Mouse (Mus musculus): Measurements from ENCODE around the gene Chst8. TPM values are rescaled to one million over a fixed set of nuclear protein-coding genes. Genes with fewer than 3 reads are reported as not detected.

Chst8 gene
- polyA plus RNA-seq, 1 experiment from 2014 or later: 18.9 TPM

GRCm38 (mm10) chr7:34798441-34799403 is 13.8 kb downstream of the Chst8 start:
- H3K4me2 ChIP-seq (replicated peaks): peak overlapping the region; percentile 2; the same call in 1 of the 2 replicates
- H3K27ac ChIP-seq (replicated peaks): peak overlapping the region; percentile 63
- H3K36me3 ChIP-seq: no peaks in the 10 kb centered on the region
- H3K4me1 ChIP-seq: peaks cover 23% of the 10 kb centered on the region
- 0 out of 2 replicates have a peak, but pooled peaks cover 9% of the 10 kb centered on the region for H3K27me3 ChIP-seq
- ATAC-seq (ENCODE audit: low FRiP score, low read depth): peak; percentile 50; the same call in 1 of the 2 replicates
- 12% methylated on average over 11 of the region's 11 CpGs for WGBS
- H3K9ac ChIP-seq (replicated peaks): no peak overlapping the region
- no peaks in the 10 kb centered on the region for H3K9me3 ChIP-seq
- no peak overlapping the region for H3K4me3 ChIP-seq

DNA sequence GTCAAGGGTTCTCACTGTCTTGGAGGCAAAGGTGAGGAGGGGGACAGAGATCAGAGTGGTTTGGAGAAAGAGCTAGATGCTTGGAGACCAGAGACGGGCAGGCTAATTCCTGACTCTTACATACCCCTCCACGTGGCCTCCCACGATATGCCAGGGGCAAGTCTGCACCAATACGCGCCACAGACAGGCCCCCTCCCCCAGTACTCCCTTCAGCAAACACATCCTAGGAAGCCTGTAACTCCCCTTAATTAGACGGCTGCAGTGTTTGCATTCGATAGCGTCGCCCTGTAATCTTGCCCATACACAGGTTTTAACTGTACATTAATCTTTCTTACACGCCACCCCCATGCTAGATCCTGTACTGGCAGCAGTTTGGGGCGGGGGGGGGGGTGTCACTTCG is 14.5 kb downstream of the Chst8 start:
- peak overlapping the region; percentile 63 for H3K27ac ChIP-seq (replicated peaks)
- 15% methylated on average over 12 of the region's 12 CpGs for WGBS

DNA sequence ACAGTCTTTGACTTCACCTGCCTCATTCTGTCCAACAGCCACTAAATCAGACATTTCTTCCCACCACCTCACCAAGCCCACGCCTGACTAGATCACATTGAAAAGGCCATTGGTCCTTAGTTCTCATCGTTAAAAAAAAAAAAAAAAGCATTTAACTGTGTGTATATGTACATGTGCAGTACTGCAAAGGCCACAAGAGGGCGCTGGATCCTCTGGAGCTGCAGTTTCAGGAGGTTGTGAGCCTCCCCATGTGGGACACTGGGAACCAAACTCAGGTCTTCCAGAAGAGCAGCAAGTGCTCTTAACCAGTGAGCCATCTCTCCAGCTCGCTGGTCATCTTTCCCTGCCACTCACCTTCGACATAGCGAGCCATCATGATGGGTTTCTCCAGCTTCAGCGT is 22.1 kb downstream of the Chst8 start:
- Histone ChIP-seq H3K4me2 (replicated peaks) (no peak overlapping the region), H3K4me3 (no peak overlapping the region), H3K4me1 (no peaks in the 10 kb centered on the region), H3K27ac (replicated peaks) (no peak overlapping the region), H3K9me3 (no peaks in the 10 kb centered on the region), H3K27me3 (no peaks in the 10 kb centered on the region), H3K9ac (replicated peaks) (no peak overlapping the region), H3K36me3 (no peaks in the 10 kb centered on the region)
- 80% methylated on average over 7 of the region's 7 CpGs for WGBS
- ATAC-seq (ENCODE audit: low FRiP score, low read depth): no peak

More for the DNA sequence above, 14.5 kb downstream of the Chst8 start:
- peaks cover 23% of the 10 kb centered on the region for H3K4me1 ChIP-seq
- H3K36me3 ChIP-seq: no peaks in the 10 kb centered on the region
- ATAC-seq (ENCODE audit: low FRiP score, low read depth): 0 out of 2 replicates have a peak, but pooled peaks have one; percentile 28
- no peak overlapping the region for H3K9ac ChIP-seq (replicated peaks)
- 0 out of 2 replicates have a peak, but pooled peaks cover 9% of the 10 kb centered on the region for H3K27me3 ChIP-seq
- no peak overlapping the region for H3K4me3 ChIP-seq
- H3K9me3 ChIP-seq: no peaks in the 10 kb centered on the region
- H3K4me2 ChIP-seq (replicated peaks): peak overlapping the region; percentile 2; the same call in 1 of the 2 replicates

GRCm38 (mm10) chr7:34787171-34787570 is 25.3 kb downstream of the Chst8 start:
- Histone ChIP-seq H3K4me3 (no peak overlapping the region), H3K27me3 (no peaks in the 10 kb centered on the region), H3K9me3 (no peaks in the 10 kb centered on the region), H3K4me2 (replicated peaks) (no peak overlapping the region), H3K27ac (replicated peaks) (no peak overlapping the region), H3K9ac (replicated peaks) (no peak overlapping the region), H3K36me3 (no peaks in the 10 kb centered on the region), H3K4me1 (peaks cover 4% of the 10 kb centered on the region; the same call in 1 of the 2 replicates)
- no peak for ATAC-seq (ENCODE audit: low FRiP score, low read depth)

- no peak for ATAC-seq (ENCODE audit: low FRiP score, low read depth)
- no peak overlapping the region for H3K27ac ChIP-seq (replicated peaks)
These were observed 27.5 kb downstream of the Chst8 start for GRCm38 (mm10) chr7:34785052-34785451.

DNA sequence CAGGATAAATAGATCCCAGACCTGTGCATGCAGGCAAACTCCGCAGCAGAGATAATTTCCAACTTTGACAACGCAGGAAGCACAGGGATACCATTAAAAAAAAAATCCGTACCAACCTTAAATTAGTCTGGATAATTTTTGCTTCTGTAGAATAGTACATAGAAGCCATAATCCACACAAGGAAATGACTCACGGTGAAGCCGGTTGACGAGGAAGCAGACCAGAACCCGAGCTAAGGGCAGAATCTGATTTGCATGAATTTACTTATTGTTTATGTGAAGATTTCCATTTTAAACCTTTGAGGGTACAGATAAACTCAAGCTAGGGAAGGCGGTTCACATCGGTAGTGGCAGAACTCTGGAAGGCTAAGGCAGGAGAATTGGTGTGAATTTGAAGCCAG is 28.0 kb downstream of the Chst8 start:
- H3K4me2 ChIP-seq (replicated peaks): no peak overlapping the region
- no peak overlapping the region for H3K27ac ChIP-seq (replicated peaks)
- H3K4me3 ChIP-seq: no peak overlapping the region
- H3K36me3 ChIP-seq: no peaks in the 10 kb centered on the region
- H3K4me1 ChIP-seq: peaks cover 4% of the 10 kb centered on the region; the same call in 1 of the 2 replicates
- ATAC-seq (ENCODE audit: low FRiP score, low read depth): no peak
- no peaks in the 10 kb centered on the region for H3K27me3 ChIP-seq
- H3K9ac ChIP-seq (replicated peaks): no peak overlapping the region
- 65% methylated on average over 9 of the region's 9 CpGs for WGBS
- H3K9me3 ChIP-seq: no peaks in the 10 kb centered on the region

More at GRCm38 (mm10) chr7:34785052-34785451, 27.5 kb downstream of the Chst8 start:
- H3K4me3 ChIP-seq: no peak overlapping the region
- no peaks in the 10 kb centered on the region for H3K9me3 ChIP-seq
- H3K9ac ChIP-seq (replicated peaks): no peak overlapping the region
- H3K4me1 ChIP-seq: peaks cover 4% of the 10 kb centered on the region; the same call in 1 of the 2 replicates
- no peaks in the 10 kb centered on the region for H3K27me3 ChIP-seq
- 68% methylated on average over 6 of the region's 6 CpGs for WGBS
- H3K4me2 ChIP-seq (replicated peaks): no peak overlapping the region
- no peaks in the 10 kb centered on the region for H3K36me3 ChIP-seq

DNA sequence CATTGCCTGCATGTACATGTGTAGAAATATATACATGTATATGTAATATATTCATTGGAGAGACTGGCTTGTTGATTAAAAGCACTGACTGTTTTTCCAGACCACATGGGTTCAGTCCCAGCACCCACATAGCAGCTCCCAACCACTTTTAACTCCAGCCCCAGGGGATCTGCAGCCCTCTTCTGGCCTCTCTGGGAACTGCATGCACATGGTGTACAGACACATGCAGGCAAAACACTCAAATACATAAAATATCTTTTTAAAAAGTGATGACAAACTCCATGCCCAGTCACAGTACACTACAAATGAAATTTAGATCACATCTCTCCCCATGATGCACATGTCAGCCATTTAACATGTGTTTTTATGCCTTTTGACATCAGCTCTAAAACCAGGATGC is 30.5 kb downstream of the Chst8 start:
- Histone ChIP-seq H3K9me3 (no peaks in the 10 kb centered on the region), H3K36me3 (no peaks in the 10 kb centered on the region), H3K4me2 (replicated peaks) (no peak overlapping the region), H3K4me3 (no peak overlapping the region), H3K27me3 (no peaks in the 10 kb centered on the region), H3K9ac (replicated peaks) (no peak overlapping the region), H3K27ac (replicated peaks) (no peak overlapping the region), H3K4me1 (peaks cover 11% of the 10 kb centered on the region)
- no peak for ATAC-seq (ENCODE audit: low FRiP score, low read depth)

DNA sequence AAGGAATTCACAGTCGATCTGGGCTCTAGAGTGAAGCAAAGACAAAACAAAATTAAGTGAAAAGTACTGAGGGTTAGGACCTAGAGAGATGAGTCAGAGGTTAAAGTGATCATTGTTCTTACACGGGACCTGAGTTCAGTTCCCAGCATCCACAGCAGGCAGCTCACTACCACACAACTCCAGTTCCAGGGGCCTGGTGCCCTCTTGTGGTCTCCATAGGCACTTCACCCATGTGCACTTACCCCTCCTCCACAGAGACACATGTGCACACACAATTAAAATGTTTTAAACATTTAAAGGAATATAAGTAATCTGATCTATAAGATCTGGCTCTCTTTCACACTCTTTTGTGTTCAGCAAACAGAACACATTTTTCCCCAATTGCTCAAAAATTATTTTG is 31.3 kb downstream of the Chst8 start:
- H3K36me3 ChIP-seq: no peaks in the 10 kb centered on the region
- H3K9ac ChIP-seq (replicated peaks): no peak overlapping the region
- H3K27me3 ChIP-seq: no peaks in the 10 kb centered on the region
- 86% methylated on average over 2 of the region's 2 CpGs for WGBS
- no peak for ATAC-seq (ENCODE audit: low FRiP score, low read depth)
- H3K4me3 ChIP-seq: no peak overlapping the region
- H3K4me1 ChIP-seq: peaks cover 11% of the 10 kb centered on the region
- H3K27ac ChIP-seq (replicated peaks): no peak overlapping the region
- H3K4me2 ChIP-seq (replicated peaks): no peak overlapping the region
- no peaks in the 10 kb centered on the region for H3K9me3 ChIP-seq

DNA sequence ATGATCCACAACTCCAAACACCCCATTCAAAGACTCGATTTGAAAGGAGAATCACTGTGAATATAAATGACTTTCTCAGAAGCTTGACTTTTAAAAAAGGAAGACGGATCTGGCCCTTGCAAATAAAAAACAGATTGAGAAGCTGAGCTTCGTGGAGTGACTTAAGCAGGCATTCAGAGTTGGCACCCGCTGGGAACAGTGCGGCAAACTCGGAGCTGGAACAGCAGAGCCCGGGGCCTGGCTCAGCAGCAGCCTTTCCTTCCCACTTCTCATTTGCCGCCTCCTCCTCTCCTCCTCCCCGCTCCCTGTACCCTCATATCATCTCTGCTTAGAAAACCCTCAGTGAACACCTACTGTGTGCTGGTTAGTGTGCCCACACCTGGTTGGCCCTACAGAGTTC is 34.1 kb downstream of the Chst8 start:
- Histone ChIP-seq H3K36me3 (no peaks in the 10 kb centered on the region), H3K27ac (replicated peaks) (no peak overlapping the region), H3K9me3 (no peaks in the 10 kb centered on the region), H3K4me1 (peaks cover 28% of the 10 kb centered on the region; the same call in 1 of the 2 replicates), H3K4me2 (replicated peaks) (no peak overlapping the region), H3K27me3 (no peaks in the 10 kb centered on the region), H3K9ac (replicated peaks) (no peak overlapping the region), H3K4me3 (no peak overlapping the region)
- no peak for ATAC-seq (ENCODE audit: low FRiP score, low read depth)
- WGBS: 9% methylated on average over 9 of the region's 9 CpGs

- Histone ChIP-seq H3K4me3 (no peak overlapping the region), H3K9me3 (no peaks in the 10 kb centered on the region), H3K9ac (replicated peaks) (no peak overlapping the region), H3K36me3 (no peaks in the 10 kb centered on the region), H3K27me3 (no peaks in the 10 kb centered on the region), H3K4me1 (peaks cover 32% of the 10 kb centered on the region; the same call in 1 of the 2 replicates), H3K27ac (replicated peaks) (no peak overlapping the region), H3K4me2 (replicated peaks) (no peak overlapping the region)
- WGBS: 76% methylated on average over 12 of the region's 12 CpGs
- peak; percentile 41; the same call in 1 of the 2 replicates for ATAC-seq (ENCODE audit: low FRiP score, low read depth)
These were observed 36.9 kb downstream of the Chst8 start for GRCm38 (mm10) chr7:34775659-34776058.

DNA sequence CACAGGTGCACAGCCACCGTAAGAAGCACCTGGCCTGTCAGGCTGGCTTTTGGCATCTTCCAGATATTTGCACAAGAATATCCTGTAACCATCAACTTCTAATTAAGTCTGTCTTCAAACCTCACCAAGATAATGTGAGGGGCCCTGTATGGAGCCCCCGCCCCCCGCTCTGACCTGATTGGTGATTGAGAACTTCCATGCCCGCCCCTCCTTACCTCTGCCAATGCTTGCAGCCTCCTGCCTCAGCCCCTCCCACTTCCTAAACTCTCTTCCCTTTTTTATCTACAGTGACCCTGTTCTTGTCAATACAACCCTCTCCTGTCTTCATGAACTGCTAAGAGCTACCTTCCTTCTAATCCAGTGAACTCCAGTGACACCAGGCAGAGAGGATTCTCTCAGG is 37.6 kb downstream of the Chst8 start:
- Histone ChIP-seq H3K27ac (replicated peaks) (no peak overlapping the region), H3K36me3 (no peaks in the 10 kb centered on the region), H3K4me2 (replicated peaks) (no peak overlapping the region), H3K9me3 (no peaks in the 10 kb centered on the region), H3K27me3 (no peaks in the 10 kb centered on the region), H3K9ac (replicated peaks) (no peak overlapping the region), H3K4me3 (no peak overlapping the region), H3K4me1 (peaks cover 32% of the 10 kb centered on the region; the same call in 1 of the 2 replicates)
- no peak for ATAC-seq (ENCODE audit: low FRiP score, low read depth)
- 88% methylated on average over 4 of the region's 4 CpGs for WGBS

- Histone ChIP-seq H3K4me2 (replicated peaks) (no peak overlapping the region), H3K36me3 (no peaks in the 10 kb centered on the region), H3K9me3 (no peaks in the 10 kb centered on the region), H3K4me1 (peaks cover 32% of the 10 kb centered on the region; the same call in 1 of the 2 replicates), H3K27me3 (no peaks in the 10 kb centered on the region), H3K9ac (replicated peaks) (no peak overlapping the region), H3K4me3 (no peak overlapping the region), H3K27ac (replicated peaks) (peak overlapping the region; percentile 73)
- ATAC-seq (ENCODE audit: low FRiP score, low read depth): no peak
- 55% methylated on average over 13 of the region's 13 CpGs for WGBS
These were observed 38.5 kb downstream of the Chst8 start for GRCm38 (mm10) chr7:34774020-34774419.
